Mouse (Mus musculus): Measurements from ENCODE around the gene Stra8. TPM values are rescaled to one million over a fixed set of nuclear protein-coding genes. Genes with fewer than 3 reads are reported as not detected.

Gene Stra8
- polyA plus RNA-seq, 1 experiment from 2014 or later: not detected

GRCm38 (mm10) chr6:34899127-34899526 lies 20.8 kb upstream of the Stra8 start:
- ATAC-seq (ENCODE audit: low read depth): peak; percentile 72
- Histone ChIP-seq H3K4me2 (ENCODE audit: low read depth, low read length) (no peak overlapping the region), H3K27ac (ENCODE audit: low read length) (no peak overlapping the region), H3K36me3 (ENCODE audit: control insufficient read depth, insufficient read depth) (peaks cover 37% of the 10 kb centered on the region), H3K4me3 (ENCODE audit: low read depth, low read length) (no peak overlapping the region), H3K9ac (ENCODE audit: low read depth, low read length) (no peak overlapping the region), H3K27me3 (ENCODE audit: control insufficient read depth, insufficient read depth, low read depth, low read length) (no peaks in the 10 kb centered on the region), H3K4me1 (ENCODE audit: control insufficient read depth, low read depth, low read length) (peaks cover 11% of the 10 kb centered on the region), H3K9me3 (replicated peaks; ENCODE audit: control insufficient read depth, low read length) (no peaks in the 10 kb centered on the region)
- 34% methylated on average over 2 of the region's 2 CpGs for WGBS (ENCODE audit: insufficient replicate concordance)

- H3K27ac ChIP-seq (ENCODE audit: low read length): no peak overlapping the region
- H3K4me2 ChIP-seq (ENCODE audit: low read depth, low read length): no peak overlapping the region
- H3K27me3 ChIP-seq (ENCODE audit: control insufficient read depth, insufficient read depth, low read depth, low read length): no peaks in the 10 kb centered on the region
- H3K9me3 ChIP-seq (replicated peaks; ENCODE audit: control insufficient read depth, low read length): no peaks in the 10 kb centered on the region
- H3K4me1 ChIP-seq (ENCODE audit: control insufficient read depth, low read depth, low read length): peaks cover 11% of the 10 kb centered on the region
- H3K36me3 ChIP-seq (ENCODE audit: control insufficient read depth, insufficient read depth): peaks cover 36% of the 10 kb centered on the region
- WGBS (ENCODE audit: insufficient replicate concordance): 92% methylated on average over 2 of the region's 2 CpGs
- no peak overlapping the region for H3K9ac ChIP-seq (ENCODE audit: low read depth, low read length)
- H3K4me3 ChIP-seq (ENCODE audit: low read depth, low read length): no peak overlapping the region
- no peak for ATAC-seq (ENCODE audit: low read depth)
Measured at GRCm38 (mm10) chr6:34900990-34901389, 19.0 kb upstream of the Stra8 start.

GRCm38 (mm10) chr6:34901911-34902444 lies 18.0 kb upstream of the Stra8 start:
- no peaks in the 10 kb centered on the region for H3K27me3 ChIP-seq (ENCODE audit: control insufficient read depth, insufficient read depth, low read depth, low read length)
- H3K27ac ChIP-seq (ENCODE audit: low read length): no peak overlapping the region
- no peaks in the 10 kb centered on the region for H3K9me3 ChIP-seq (replicated peaks; ENCODE audit: control insufficient read depth, low read length)
- no peak overlapping the region for H3K4me2 ChIP-seq (ENCODE audit: low read depth, low read length)
- no peak overlapping the region for H3K4me3 ChIP-seq (ENCODE audit: low read depth, low read length)
- H3K36me3 ChIP-seq (ENCODE audit: control insufficient read depth, insufficient read depth): peaks cover 32% of the 10 kb centered on the region
- peak; percentile 40; the same call in 1 of the 2 replicates for ATAC-seq (ENCODE audit: low read depth)
- 49% methylated on average over 9 of the region's 9 CpGs for WGBS (ENCODE audit: insufficient replicate concordance)
- peaks cover 21% of the 10 kb centered on the region for H3K4me1 ChIP-seq (ENCODE audit: control insufficient read depth, low read depth, low read length)
- H3K9ac ChIP-seq (ENCODE audit: low read depth, low read length): no peak overlapping the region

GRCm38 (mm10) chr6:34902578-34902977 lies 17.4 kb upstream of the Stra8 start:
- no peak overlapping the region for H3K27ac ChIP-seq (ENCODE audit: low read length)
- H3K4me1 ChIP-seq (ENCODE audit: control insufficient read depth, low read depth, low read length): peaks cover 27% of the 10 kb centered on the region
- no peaks in the 10 kb centered on the region for H3K27me3 ChIP-seq (ENCODE audit: control insufficient read depth, insufficient read depth, low read depth, low read length)
- 87% methylated on average over 7 of the region's 7 CpGs for WGBS (ENCODE audit: insufficient replicate concordance)
- no peak for ATAC-seq (ENCODE audit: low read depth)
- no peak overlapping the region for H3K9ac ChIP-seq (ENCODE audit: low read depth, low read length)
- no peaks in the 10 kb centered on the region for H3K9me3 ChIP-seq (replicated peaks; ENCODE audit: control insufficient read depth, low read length)
- peaks cover 32% of the 10 kb centered on the region for H3K36me3 ChIP-seq (ENCODE audit: control insufficient read depth, insufficient read depth)
- no peak overlapping the region for H3K4me2 ChIP-seq (ENCODE audit: low read depth, low read length)
- H3K4me3 ChIP-seq (ENCODE audit: low read depth, low read length): no peak overlapping the region

- H3K9me3 ChIP-seq (replicated peaks; ENCODE audit: control insufficient read depth, low read length): no peaks in the 10 kb centered on the region
- H3K4me3 ChIP-seq (ENCODE audit: low read depth, low read length): no peak overlapping the region
- no peak overlapping the region for H3K4me2 ChIP-seq (ENCODE audit: low read depth, low read length)
- peaks cover 35% of the 10 kb centered on the region for H3K4me1 ChIP-seq (ENCODE audit: control insufficient read depth, low read depth, low read length)
- no peak overlapping the region for H3K27ac ChIP-seq (ENCODE audit: low read length)
- no peaks in the 10 kb centered on the region for H3K27me3 ChIP-seq (ENCODE audit: control insufficient read depth, insufficient read depth, low read depth, low read length)
- H3K36me3 ChIP-seq (ENCODE audit: control insufficient read depth, insufficient read depth): peaks cover 35% of the 10 kb centered on the region
- H3K9ac ChIP-seq (ENCODE audit: low read depth, low read length): no peak overlapping the region
- ATAC-seq (ENCODE audit: low read depth): no peak
- 63% methylated on average over 5 of the region's 5 CpGs for WGBS (ENCODE audit: insufficient replicate concordance)
Measured at GRCm38 (mm10) chr6:34903441-34903840, 16.5 kb upstream of the Stra8 start.

- 80% methylated on average over 10 of the region's 10 CpGs for WGBS (ENCODE audit: insufficient replicate concordance)
- Histone ChIP-seq H3K27ac (ENCODE audit: low read length) (no peak overlapping the region), H3K4me3 (ENCODE audit: low read depth, low read length) (no peak overlapping the region), H3K4me2 (ENCODE audit: low read depth, low read length) (no peak overlapping the region), H3K36me3 (ENCODE audit: control insufficient read depth, insufficient read depth) (peaks cover 35% of the 10 kb centered on the region), H3K9me3 (replicated peaks; ENCODE audit: control insufficient read depth, low read length) (no peaks in the 10 kb centered on the region), H3K4me1 (ENCODE audit: control insufficient read depth, low read depth, low read length) (peaks cover 39% of the 10 kb centered on the region), H3K9ac (ENCODE audit: low read depth, low read length) (no peak overlapping the region), H3K27me3 (ENCODE audit: control insufficient read depth, insufficient read depth, low read depth, low read length) (no peaks in the 10 kb centered on the region)
- ATAC-seq (ENCODE audit: low read depth): no peak
Measured at GRCm38 (mm10) chr6:34903851-34904250, 16.1 kb upstream of the Stra8 start.

- H3K36me3 ChIP-seq (ENCODE audit: control insufficient read depth, insufficient read depth): peaks cover 30% of the 10 kb centered on the region
- no peak overlapping the region for H3K27ac ChIP-seq (ENCODE audit: low read length)
- H3K27me3 ChIP-seq (ENCODE audit: control insufficient read depth, insufficient read depth, low read depth, low read length): no peaks in the 10 kb centered on the region
- no peak overlapping the region for H3K4me3 ChIP-seq (ENCODE audit: low read depth, low read length)
- peaks cover 41% of the 10 kb centered on the region for H3K4me1 ChIP-seq (ENCODE audit: control insufficient read depth, low read depth, low read length)
- 84% methylated on average over 6 of the region's 6 CpGs for WGBS (ENCODE audit: insufficient replicate concordance)
- no peak overlapping the region for H3K9ac ChIP-seq (ENCODE audit: low read depth, low read length)
- H3K4me2 ChIP-seq (ENCODE audit: low read depth, low read length): no peak overlapping the region
- no peak for ATAC-seq (ENCODE audit: low read depth)
- H3K9me3 ChIP-seq (replicated peaks; ENCODE audit: control insufficient read depth, low read length): no peaks in the 10 kb centered on the region
Measured at GRCm38 (mm10) chr6:34904361-34904760, 15.6 kb upstream of the Stra8 start.

- Histone ChIP-seq H3K36me3 (ENCODE audit: control insufficient read depth, insufficient read depth) (peaks cover 22% of the 10 kb centered on the region), H3K9ac (ENCODE audit: low read depth, low read length) (no peak overlapping the region)
- 60% methylated on average over 2 of the region's 2 CpGs for WGBS (ENCODE audit: insufficient replicate concordance)
Measured at GRCm38 (mm10) chr6:34906125-34906524, 13.8 kb upstream of the Stra8 start.

GRCm38 (mm10) chr6:34906661-34907060 lies 13.3 kb upstream of the Stra8 start:
- Histone ChIP-seq H3K36me3 (ENCODE audit: control insufficient read depth, insufficient read depth) (peaks cover 18% of the 10 kb centered on the region), H3K27me3 (ENCODE audit: control insufficient read depth, insufficient read depth, low read depth, low read length) (no peaks in the 10 kb centered on the region), H3K4me3 (ENCODE audit: low read depth, low read length) (no peak overlapping the region), H3K4me2 (ENCODE audit: low read depth, low read length) (peak overlapping the region; percentile 83), H3K27ac (ENCODE audit: low read length) (peak overlapping the region; percentile 97), H3K9ac (ENCODE audit: low read depth, low read length) (peak overlapping the region; percentile 29), H3K4me1 (ENCODE audit: control insufficient read depth, low read depth, low read length) (peaks cover 54% of the 10 kb centered on the region), H3K9me3 (replicated peaks; ENCODE audit: control insufficient read depth, low read length) (no peaks in the 10 kb centered on the region)
- no peak for ATAC-seq (ENCODE audit: low read depth)
- 84% methylated on average over 4 of the region's 4 CpGs for WGBS (ENCODE audit: insufficient replicate concordance)

More at GRCm38 (mm10) chr6:34906125-34906524, 13.8 kb upstream of the Stra8 start:
- Histone ChIP-seq H3K9me3 (replicated peaks; ENCODE audit: control insufficient read depth, low read length) (no peaks in the 10 kb centered on the region), H3K4me3 (ENCODE audit: low read depth, low read length) (no peak overlapping the region), H3K4me1 (ENCODE audit: control insufficient read depth, low read depth, low read length) (peaks cover 51% of the 10 kb centered on the region), H3K27ac (ENCODE audit: low read length) (peak overlapping the region; percentile 97), H3K4me2 (ENCODE audit: low read depth, low read length) (no peak overlapping the region), H3K27me3 (ENCODE audit: control insufficient read depth, insufficient read depth, low read depth, low read length) (no peaks in the 10 kb centered on the region)
- no peak for ATAC-seq (ENCODE audit: low read depth)
